Mouse (Mus musculus): ENCODE results near the gene 4930402K13Rik. TPM values are rescaled to one million over a fixed set of nuclear protein-coding genes. Genes with fewer than 3 reads are reported as not detected.

4930402K13Rik gene
- polyA plus RNA-seq, 1 experiment from 2014 or later: not detected

Other genes with a start within 250 kb of the 4930402K13Rik start
- not detected in 2 replicates for gene Gm5751, start 230.3 kb upstream of the 4930402K13Rik start, polyA plus RNA-seq (2016; fragmentation: Nextera tagmentation; extraction: Ambion mirVana)
- 0.32 and 0.49 TPM in 2 replicates for gene B630019K06Rik, start 212.2 kb upstream of the 4930402K13Rik start, polyA plus RNA-seq (2016; fragmentation: Nextera tagmentation; extraction: Ambion mirVana)
- gene Fthl17b, start 141.6 kb upstream of the 4930402K13Rik start, polyA plus RNA-seq (2016; fragmentation: Nextera tagmentation; extraction: Ambion mirVana): not detected in 2 replicates
- not detected in 2 replicates for gene Fthl17c, start 128.0 kb upstream of the 4930402K13Rik start, polyA plus RNA-seq (2016; fragmentation: Nextera tagmentation; extraction: Ambion mirVana)
- gene Fthl17d, start 117.8 kb upstream of the 4930402K13Rik start, polyA plus RNA-seq (2016; fragmentation: Nextera tagmentation; extraction: Ambion mirVana): not detected in 2 replicates
- gene Fthl17e, start 71.1 kb upstream of the 4930402K13Rik start, polyA plus RNA-seq (2016; fragmentation: Nextera tagmentation; extraction: Ambion mirVana): not detected in 2 replicates
- not detected in 2 replicates for gene Fthl17f, start 41.5 kb upstream of the 4930402K13Rik start, polyA plus RNA-seq (2016; fragmentation: Nextera tagmentation; extraction: Ambion mirVana)
- 0.23 and 0.52 TPM in 2 replicates for gene Lancl3, start 95.3 kb downstream of the 4930402K13Rik start, polyA plus RNA-seq (2016; fragmentation: Nextera tagmentation; extraction: Ambion mirVana)
- gene Gm14862, start 152.3 kb downstream of the 4930402K13Rik start, polyA plus RNA-seq (2016; fragmentation: Nextera tagmentation; extraction: Ambion mirVana): 2.8 and 3.0 TPM in 2 replicates
- gene Xk, start 168.2 kb downstream of the 4930402K13Rik start, polyA plus RNA-seq (2016; fragmentation: Nextera tagmentation; extraction: Ambion mirVana): 32.7 and 34.8 TPM in 2 replicates
- 1.8 and 2.4 TPM in 2 replicates for gene H2al1m, start 179.2 kb downstream of the 4930402K13Rik start, polyA plus RNA-seq (2016; fragmentation: Nextera tagmentation; extraction: Ambion mirVana)
- gene H2al1k, start 246.1 kb downstream of the 4930402K13Rik start, polyA plus RNA-seq (2016; fragmentation: Nextera tagmentation; extraction: Ambion mirVana): not detected in 2 replicates

Data from liver, embryonic 12.5 days (tissue).